Mouse (Mus musculus): Measurements from ENCODE around the gene Gm3194. TPM values are rescaled to one million over a fixed set of nuclear protein-coding genes. Genes with fewer than 3 reads are reported as not detected.
"Not testable (repeated sequence)": the region's sequence is repeated elsewhere in the genome, so short reads cannot be mapped to it uniquely, and the experiment has no call there.

Gm3194 gene
- total RNA-seq (2021), result 1 to 10 TPM; 1.9 to 2.8 TPM
- long read RNA-seq, experiment 1, result 0 reads
- long read RNA-seq, experiment 2, result 0 reads

- DNase-seq (ENCODE audit: extremely low spot score in 1 of 2, low spot score in 2 of 2); intact Hi-C loops (cut with DNase I); H3K4me3 ChIP-seq; H3K27ac ChIP-seq: not testable (repeated sequence)
These were observed at the start of gene Gm3194 for GRCm38 (mm10) chr14:5455367-5455766. Gm3194 (minus strand) TSS chr14:5455467.

- DNase-seq (ENCODE audit: extremely low spot score in 1 of 2, low spot score in 2 of 2); intact Hi-C loops (cut with DNase I); H3K4me3 ChIP-seq; H3K27ac ChIP-seq: not testable (repeated sequence)
These were observed 46.1 kb upstream of the Gm3194 start, which contains the start of gene Gm3488 for GRCm38 (mm10) chr14:5501374-5501773. Gm3488 (plus strand) TSS chr14:5501674.

GRCm38 (mm10) chr14:5483907-5484306, 28.6 kb upstream of the Gm3194 start, which contains the start of gene Gm3187:
Gm3187 (plus strand) TSS chr14:5484207.
- intact Hi-C loops (cut with DNase I); DNase-seq (ENCODE audit: extremely low spot score in 1 of 2, low spot score in 2 of 2); H3K27ac ChIP-seq; H3K4me3 ChIP-seq: not testable (repeated sequence)

- intact Hi-C loops (cut with DNase I); H3K27ac ChIP-seq; DNase-seq (ENCODE audit: extremely low spot score in 1 of 2, low spot score in 2 of 2); H3K4me3 ChIP-seq: not testable (repeated sequence)
These were observed 22.5 kb upstream of the Gm3194 start, which contains the start of gene Gm8246 for GRCm38 (mm10) chr14:5477730-5478129. Gm8246 (minus strand) TSS chr14:5477830.

- intact Hi-C loops (cut with DNase I); H3K27ac ChIP-seq; DNase-seq (ENCODE audit: extremely low spot score in 1 of 2, low spot score in 2 of 2): not testable (repeated sequence)
These were observed 5.2 kb upstream of the Gm3194 start for GRCm38 (mm10) chr14:5460469-5460868.

GRCm38 (mm10) chr14:5388949-5389348, 66.3 kb downstream of the Gm3194 start, which contains the start of gene Gm3500:
Gm3500 (minus strand) TSS chr14:5389049.
- not testable (repeated sequence) for H3K27ac ChIP-seq; DNase-seq (ENCODE audit: extremely low spot score in 1 of 2, low spot score in 2 of 2)

More at GRCm38 (mm10) chr14:5460469-5460868, 5.2 kb upstream of the Gm3194 start:
- H3K4me3 ChIP-seq, result not testable (repeated sequence)

More at GRCm38 (mm10) chr14:5388949-5389348, 66.3 kb downstream of the Gm3194 start, which contains the start of gene Gm3500:
- H3K4me3 ChIP-seq; intact Hi-C loops (cut with DNase I): not testable (repeated sequence)

Other genes with a start within 250 kb of the Gm3194 start
- not detected for gene Gm3526, start 194.9 kb downstream of the Gm3194 start, total RNA-seq (2021)
- gene Gm3542, start 120.5 kb downstream of the Gm3194 start, total RNA-seq (2021), result not detected
- gene Gm3500, start 66.4 kb downstream of the Gm3194 start, total RNA-seq (2021), result under 1 TPM in 1 of 2 experiments, not detected in 1; 0.33 TPM
- gene Gm8246, start 22.4 kb upstream of the Gm3194 start, total RNA-seq (2021), result not detected
- not detected for gene Gm3187, start 28.7 kb upstream of the Gm3194 start, total RNA-seq (2021)
- gene Gm3488, start 46.2 kb upstream of the Gm3194 start, total RNA-seq (2021), result 1 to 10 TPM in 1 of 2 experiments, under 1 TPM in 1; 0.79 to 1.3 TPM
- not detected for gene Gm3532, start 83.0 kb upstream of the Gm3194 start, total RNA-seq (2021)
- not detected for gene Gm8265, start 177.6 kb upstream of the Gm3194 start, total RNA-seq (2021)
- gene Gm9603, start 232.0 kb upstream of the Gm3194 start, total RNA-seq (2021), result not detected

Measured in left cerebral cortex, adult 2 months (tissue).